Mouse (Mus musculus) spleen, postnatal 4 days (tissue): ENCODE data around the gene C530008M17Rik.

Experiments used
- DNase-seq, 2 experiments: peaks; one replicate each; pipeline ENCODE4 v3.0.0; 2022; ENCODE audit warnings: low spot score in 2 of 2

Gene C530008M17Rik

GRCm38 (mm10) chr5:76702646-76703045 is 46.3 kb downstream of the C530008M17Rik start:
- no peak for DNase-seq

- no peak for DNase-seq
Observed at GRCm38 (mm10) chr5:76705307-76706173, 49.2 kb downstream of the C530008M17Rik start.

GRCm38 (mm10) chr5:76707072-76707471 is 50.8 kb downstream of the C530008M17Rik start:
- no peak for DNase-seq

- no peak for DNase-seq
Observed at GRCm38 (mm10) chr5:76708004-76708403, 51.7 kb downstream of the C530008M17Rik start.

GRCm38 (mm10) chr5:76713743-76714142 is 57.4 kb downstream of the C530008M17Rik start:
- no peak for DNase-seq

GRCm38 (mm10) chr5:76719954-76720353 is 63.6 kb downstream of the C530008M17Rik start:
- DNase-seq = no peak

- no peak for DNase-seq
Observed at GRCm38 (mm10) chr5:76724878-76725277, 68.6 kb downstream of the C530008M17Rik start.

- no peak for DNase-seq
Observed at GRCm38 (mm10) chr5:76726518-76727103, 70.3 kb downstream of the C530008M17Rik start.

GRCm38 (mm10) chr5:76733055-76733641 is 76.8 kb downstream of the C530008M17Rik start:
- DNase-seq = no peak

- no peak for DNase-seq
Observed at GRCm38 (mm10) chr5:76741463-76741862, 85.2 kb downstream of the C530008M17Rik start.

- no peak for DNase-seq
Observed at GRCm38 (mm10) chr5:76742076-76742475, 85.8 kb downstream of the C530008M17Rik start.

GRCm38 (mm10) chr5:76744737-76745209 is 88.5 kb downstream of the C530008M17Rik start:
- DNase-seq = no peak

- no peak for DNase-seq
Observed at GRCm38 (mm10) chr5:76747851-76748250, 91.5 kb downstream of the C530008M17Rik start.

- DNase-seq = no peak
Observed at GRCm38 (mm10) chr5:76752351-76752750, 96.0 kb downstream of the C530008M17Rik start.

GRCm38 (mm10) chr5:76760349-76760748 is 104.0 kb downstream of the C530008M17Rik start:
- no peak for DNase-seq

- DNase-seq = no peak
Observed at GRCm38 (mm10) chr5:76762030-76762698, 105.9 kb downstream of the C530008M17Rik start.

GRCm38 (mm10) chr5:76763148-76763701 is 106.9 kb downstream of the C530008M17Rik start:
- no peak for DNase-seq

GRCm38 (mm10) chr5:76763731-76764130 is 107.4 kb downstream of the C530008M17Rik start:
- no peak for DNase-seq

- no peak for DNase-seq
Observed at GRCm38 (mm10) chr5:76769014-76769413, 112.7 kb downstream of the C530008M17Rik start.

GRCm38 (mm10) chr5:76769572-76769971 is 113.3 kb downstream of the C530008M17Rik start:
- no peak for DNase-seq

- no peak for DNase-seq
Observed at GRCm38 (mm10) chr5:76771371-76771770, 115.1 kb downstream of the C530008M17Rik start.

- DNase-seq = no peak
Observed at GRCm38 (mm10) chr5:76772831-76773230, 116.5 kb downstream of the C530008M17Rik start.
